Mouse (Mus musculus): Measurements from ENCODE around the gene Zfp609.
"Not testable (repeated sequence)": the region's sequence is repeated elsewhere in the genome, so short reads cannot be mapped to it uniquely, and the experiment has no call there.

Gene Zfp609

DNA sequence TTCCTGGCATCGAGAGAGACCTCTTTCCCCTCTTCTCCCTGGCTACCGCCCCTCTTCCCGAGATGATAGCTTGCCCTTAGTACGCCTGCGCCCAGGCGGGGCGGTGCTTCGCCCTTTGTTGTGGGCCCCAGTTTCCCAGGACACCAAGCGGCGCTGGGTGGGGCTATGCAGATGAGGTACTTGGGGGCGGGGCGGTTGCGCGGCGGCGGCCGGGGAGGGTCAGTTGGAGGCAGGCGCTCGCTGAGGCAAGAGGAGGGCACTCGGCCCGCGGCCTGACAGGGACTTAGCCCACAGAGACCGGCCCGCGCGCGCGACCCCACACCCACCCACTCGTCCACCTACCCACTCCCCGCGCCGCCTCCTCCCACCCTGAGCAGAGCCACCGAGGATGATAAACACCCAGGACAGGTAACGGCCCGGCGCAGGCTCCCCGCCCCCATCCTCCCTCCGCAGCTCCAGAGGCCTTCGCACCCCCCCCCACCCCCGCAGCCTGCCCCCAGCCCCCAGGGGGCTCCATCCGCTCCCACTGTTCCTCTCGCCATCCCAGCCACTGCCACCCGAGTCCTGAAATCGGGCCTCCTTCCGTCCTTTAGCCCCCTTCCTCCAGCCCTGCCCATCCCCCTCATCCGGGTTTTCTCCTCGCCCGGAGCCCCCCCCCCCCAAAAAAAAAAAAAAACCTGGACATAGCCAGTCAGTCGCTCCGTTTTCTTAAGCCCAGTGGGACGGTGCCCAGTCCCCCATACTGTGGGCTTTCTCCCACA is 150.8 kb downstream of the Zfp609 start:
- peak; percentile 84 to 89 for DNase-seq (ENCODE audit: low read depth in 2 of 2, low spot score in 2 of 2)

DNA sequence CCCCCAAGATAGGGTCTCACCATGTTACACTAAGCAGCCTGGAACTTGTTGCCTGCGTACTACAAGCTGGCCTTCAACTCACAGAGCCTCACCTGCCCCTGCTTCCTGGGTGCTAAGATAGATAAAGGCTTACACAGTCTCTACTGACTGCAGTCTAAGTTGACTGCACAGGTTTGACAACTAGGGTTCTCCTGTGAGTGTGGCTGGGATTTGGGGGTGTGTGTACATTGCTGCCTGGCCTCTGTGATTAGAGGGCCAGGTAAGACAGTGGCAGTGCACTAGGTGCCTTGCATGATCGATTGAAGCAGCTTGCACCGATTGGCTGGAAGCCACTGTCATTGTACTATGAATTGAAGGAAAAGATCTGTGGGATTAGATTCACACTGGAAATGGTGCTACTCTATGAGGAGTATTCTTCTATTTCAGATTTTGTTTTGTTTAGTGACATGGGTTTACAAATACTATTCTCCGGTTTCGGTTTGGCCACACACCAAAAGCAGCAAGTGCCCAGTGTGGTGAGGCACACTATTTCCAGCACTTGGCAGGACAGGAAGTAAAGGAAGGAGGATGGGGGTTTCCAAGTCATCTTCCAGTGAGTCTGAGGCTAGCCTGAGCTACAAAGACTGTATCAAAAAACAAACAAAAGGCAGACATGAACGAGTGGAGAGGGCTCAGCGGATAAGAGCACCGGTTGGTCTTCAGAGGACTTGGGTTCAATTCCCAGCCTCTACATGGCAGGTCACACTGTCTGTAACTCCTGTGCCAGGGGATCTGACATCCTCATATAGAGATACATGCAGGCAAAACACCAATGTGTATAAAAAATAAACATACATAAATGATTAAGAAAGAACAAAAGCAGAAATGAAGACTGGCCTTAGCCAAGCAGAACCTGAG is 151.7 kb downstream of the Zfp609 start:
- no peak for DNase-seq (ENCODE audit: low read depth in 2 of 2, low spot score in 2 of 2)

DNA sequence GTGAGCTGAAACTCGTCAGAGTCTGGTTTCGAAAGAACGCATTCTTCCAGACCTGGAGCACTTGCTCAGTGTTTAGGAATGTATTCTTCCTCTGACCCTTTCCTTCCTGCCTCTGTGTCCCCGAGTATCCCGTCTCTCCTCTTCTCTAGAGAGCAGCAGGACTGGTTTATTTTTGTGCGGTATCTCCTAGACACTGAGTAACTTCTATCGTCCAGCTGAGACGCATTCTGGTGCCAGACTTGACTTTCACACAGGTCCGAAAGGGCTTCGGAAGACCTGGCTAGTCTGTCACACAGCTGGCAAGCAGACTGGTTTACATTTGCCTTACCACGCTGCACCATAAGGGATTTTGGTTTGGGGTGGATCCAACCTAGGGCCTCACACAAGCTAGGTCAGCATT is 154.4 kb downstream of the Zfp609 start:
- no peak for DNase-seq (ENCODE audit: low read depth in 2 of 2, low spot score in 2 of 2)

DNA sequence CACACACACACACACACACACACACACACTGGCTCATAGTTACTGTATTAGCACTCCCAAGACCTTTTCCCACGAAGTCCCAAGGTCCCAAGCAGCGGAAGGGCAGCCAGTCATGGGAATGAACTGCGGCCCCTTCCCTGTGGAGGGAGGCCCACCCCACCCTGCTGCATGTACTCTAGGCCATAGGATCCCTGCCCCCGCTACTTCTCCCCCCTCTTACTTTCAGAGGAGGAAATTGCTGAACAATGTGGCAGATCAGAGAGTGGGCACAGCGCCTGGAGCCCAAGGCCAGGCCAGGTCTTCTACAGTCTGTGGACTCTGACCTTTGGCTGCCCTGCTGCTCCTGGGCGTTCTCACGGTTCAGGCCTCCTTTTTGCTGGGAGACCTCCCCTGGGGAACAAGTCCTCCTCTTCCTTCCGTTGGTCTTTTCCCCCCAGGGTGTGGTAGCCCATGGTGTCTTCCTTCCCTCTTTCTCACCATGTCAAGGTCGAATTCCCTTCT is 155.9 kb downstream of the Zfp609 start:
- no peak for DNase-seq (ENCODE audit: low read depth in 2 of 2, low spot score in 2 of 2)

DNA sequence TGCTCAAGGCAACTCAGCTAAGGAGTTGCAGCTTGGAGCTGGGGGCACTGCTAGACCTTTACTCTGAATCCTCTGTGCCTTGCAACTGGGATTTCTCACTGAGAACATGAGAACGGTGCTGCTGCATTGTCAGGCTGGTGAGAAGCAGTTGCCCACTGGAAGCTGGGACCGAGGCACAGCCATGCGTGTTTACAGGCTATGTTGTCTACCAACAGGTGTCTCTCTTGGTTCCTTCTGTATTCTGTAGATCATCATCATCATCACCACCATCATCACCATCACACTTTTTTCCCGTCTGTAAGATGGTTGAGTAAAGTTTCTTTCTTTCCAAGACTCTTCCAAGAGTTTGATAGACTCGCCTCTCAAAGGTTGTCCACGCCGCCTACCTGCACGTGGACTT is 159.7 kb downstream of the Zfp609 start, which contains the start of gene Oaz2:
Gene Oaz2, plus strand, starts transcription at position 301 of the 400 bp plus-strand sequence.
- no peak for DNase-seq (ENCODE audit: low read depth in 2 of 2, low spot score in 2 of 2)

DNA sequence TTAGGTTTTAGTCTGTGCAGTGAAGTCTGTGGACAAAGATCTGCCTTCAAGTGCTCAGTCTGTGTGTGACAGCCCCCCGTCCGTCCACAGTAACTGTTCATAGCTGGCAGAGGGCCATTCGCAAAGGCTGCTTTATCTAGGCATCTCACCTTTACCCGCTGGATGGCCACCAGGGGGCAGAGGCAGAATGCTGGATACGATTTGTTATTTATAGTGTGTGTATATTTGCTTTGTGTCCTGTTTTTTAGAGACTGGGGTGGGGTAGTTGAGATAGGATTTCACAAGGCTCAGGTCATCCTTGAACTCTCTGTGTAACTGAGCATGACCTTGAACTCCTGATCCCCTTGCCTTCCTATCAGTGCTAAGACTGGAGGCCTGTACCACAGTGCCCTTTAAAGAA is 161.3 kb downstream of the Zfp609 start:
- peak; percentile 13 to 61 for DNase-seq (ENCODE audit: low read depth in 2 of 2, low spot score in 2 of 2)

DNA sequence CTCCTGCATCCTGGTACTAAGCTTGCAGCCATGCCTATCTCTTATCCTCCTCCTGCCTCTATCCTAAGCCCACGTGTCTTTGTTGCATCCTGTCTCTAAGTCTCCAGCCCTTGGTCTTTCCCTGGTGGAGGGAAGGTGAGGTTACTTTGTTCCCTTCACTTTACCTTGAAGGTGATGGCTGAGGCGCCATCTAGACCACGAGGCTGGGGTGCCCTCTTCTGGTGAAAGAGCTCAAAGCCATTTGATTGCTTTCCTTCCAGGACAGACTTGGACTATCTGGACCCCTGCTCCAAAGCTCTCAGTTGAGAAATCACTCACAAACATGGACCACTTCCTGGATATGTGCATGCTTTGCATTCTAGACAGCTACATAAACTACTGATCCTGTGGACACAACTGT is 163.2 kb downstream of the Zfp609 start:
- DNase-seq (ENCODE audit: low read depth in 2 of 2, low spot score in 2 of 2): peak; percentile 23 to 43

- DNase-seq (ENCODE audit: low read depth in 2 of 2, low spot score in 2 of 2): no peak
Measured at GRCm38 (mm10) chr9:65661493-65661892, 165.9 kb downstream of the Zfp609 start.

DNA sequence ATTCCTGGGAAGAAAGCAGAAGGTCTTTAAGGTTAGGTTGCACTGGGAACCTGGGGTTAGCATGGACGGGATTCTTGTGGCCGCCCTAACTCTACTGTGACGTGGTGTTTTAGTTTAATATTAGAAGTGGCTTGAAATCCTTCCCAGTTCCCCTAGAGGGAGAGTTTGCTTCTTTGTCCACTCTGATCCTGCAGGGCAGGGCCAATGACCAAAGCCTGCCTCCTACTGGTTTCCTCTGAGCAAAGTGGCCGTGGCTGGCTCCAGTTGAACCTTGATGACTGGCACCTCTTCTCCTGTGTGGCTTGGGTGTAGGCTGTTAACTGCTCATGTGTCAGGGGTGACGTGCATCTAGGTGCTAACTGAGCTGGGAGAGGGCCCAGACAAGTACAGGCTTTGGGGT is 166.3 kb downstream of the Zfp609 start:
- DNase-seq (ENCODE audit: low read depth in 2 of 2, low spot score in 2 of 2): no peak

GRCm38 (mm10) chr9:65657218-65657617 is 170.1 kb downstream of the Zfp609 start:
- no peak for DNase-seq (ENCODE audit: low read depth in 2 of 2, low spot score in 2 of 2)

GRCm38 (mm10) chr9:65655540-65655939 is 171.8 kb downstream of the Zfp609 start:
- DNase-seq (ENCODE audit: low read depth in 2 of 2, low spot score in 2 of 2): no peak

- no peak for DNase-seq (ENCODE audit: low read depth in 2 of 2, low spot score in 2 of 2)
Measured at GRCm38 (mm10) chr9:65654700-65655237, 172.6 kb downstream of the Zfp609 start.

GRCm38 (mm10) chr9:65653741-65654140 is 173.6 kb downstream of the Zfp609 start:
- DNase-seq (ENCODE audit: low read depth in 2 of 2, low spot score in 2 of 2): no peak

DNA sequence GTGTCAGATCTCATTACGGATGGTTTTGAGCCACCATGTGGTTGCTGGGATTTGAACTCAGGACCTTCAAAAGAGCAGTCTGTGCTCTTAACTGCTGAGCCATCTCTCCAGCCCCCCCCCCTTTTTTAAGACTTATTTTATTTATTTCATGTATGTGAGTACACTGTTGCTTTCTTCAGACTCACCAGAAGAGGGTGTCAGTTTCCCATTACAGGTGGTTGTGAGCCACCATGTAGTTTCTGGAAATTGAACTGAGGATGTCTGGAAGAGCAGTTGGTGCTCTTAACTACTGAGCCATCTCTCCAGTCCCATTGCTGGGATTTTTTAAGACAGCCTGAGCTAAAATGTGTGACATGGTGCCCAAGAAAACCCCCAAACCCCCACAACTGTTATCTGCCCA is 175.4 kb downstream of the Zfp609 start:
- not testable (repeated sequence) for DNase-seq (ENCODE audit: low read depth in 2 of 2, low spot score in 2 of 2)

GRCm38 (mm10) chr9:65649997-65650396 is 177.4 kb downstream of the Zfp609 start:
- no peak for DNase-seq (ENCODE audit: low read depth in 2 of 2, low spot score in 2 of 2)

GRCm38 (mm10) chr9:65648730-65649129 is 178.6 kb downstream of the Zfp609 start:
- no peak for DNase-seq (ENCODE audit: low read depth in 2 of 2, low spot score in 2 of 2)

DNA sequence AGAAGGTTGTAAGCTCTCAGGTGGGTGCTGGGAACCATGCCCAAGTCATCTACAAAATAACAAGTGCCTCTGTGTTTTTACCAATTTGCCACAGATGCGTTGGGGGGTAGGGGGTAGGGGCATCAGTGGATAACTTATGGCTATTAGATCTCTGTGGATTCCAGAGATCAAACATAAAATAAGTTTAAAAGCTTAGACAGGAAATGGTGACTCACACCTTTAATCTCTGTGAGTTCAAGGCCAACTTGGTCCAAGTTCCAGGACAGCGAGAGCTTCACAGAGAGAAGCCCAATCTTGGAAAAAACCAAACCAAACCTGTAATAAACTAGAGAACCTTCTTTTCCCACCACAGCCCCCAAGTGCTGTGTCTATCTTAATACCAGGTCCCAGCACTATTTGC is 180.6 kb downstream of the Zfp609 start:
- DNase-seq (ENCODE audit: low read depth in 2 of 2, low spot score in 2 of 2): no peak

DNA sequence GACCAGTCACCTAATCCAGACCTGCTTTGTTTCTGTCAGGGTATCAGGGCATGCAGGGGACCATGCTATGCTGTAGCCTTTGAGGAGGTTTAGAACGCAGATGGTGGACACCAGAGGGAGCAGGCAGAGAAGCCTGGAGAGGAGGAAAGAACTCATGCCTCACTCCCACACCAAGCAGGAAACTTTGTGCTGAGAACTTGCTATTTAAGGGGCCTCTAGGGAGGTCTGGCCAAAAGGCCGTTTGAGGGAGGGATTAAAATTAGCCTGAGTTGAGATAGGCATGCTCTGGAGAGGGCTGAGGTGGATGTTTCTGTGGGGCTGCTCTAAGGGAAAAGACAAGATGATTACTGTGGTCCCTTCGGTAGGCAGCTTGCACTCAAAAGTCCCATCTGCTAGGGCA is 181.4 kb downstream of the Zfp609 start:
- no peak for DNase-seq (ENCODE audit: low read depth in 2 of 2, low spot score in 2 of 2)

- no peak for DNase-seq (ENCODE audit: low read depth in 2 of 2, low spot score in 2 of 2)
Measured at GRCm38 (mm10) chr9:65644960-65645359, 182.4 kb downstream of the Zfp609 start.

DNA sequence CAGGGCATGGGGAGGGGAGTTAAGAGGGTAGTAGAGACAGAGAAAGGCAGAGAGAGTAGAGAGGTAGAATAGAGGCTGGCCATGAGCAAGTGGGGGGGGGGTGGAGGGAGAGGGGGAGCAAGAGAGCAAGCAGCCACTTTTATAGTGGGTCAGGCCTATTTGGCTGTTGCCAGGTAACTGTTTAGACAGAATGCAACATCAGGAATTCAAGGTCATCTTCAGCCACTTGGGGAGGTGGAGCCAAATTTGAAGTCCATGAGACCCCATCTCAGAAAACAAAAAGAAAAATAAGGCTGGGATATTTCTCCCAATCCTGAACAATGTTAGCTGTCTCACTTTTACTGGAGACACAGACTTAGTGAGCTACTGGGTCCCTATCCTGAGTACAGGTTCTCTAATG is 184.8 kb downstream of the Zfp609 start:
- DNase-seq (ENCODE audit: low read depth in 2 of 2, low spot score in 2 of 2): no peak
